Mouse (Mus musculus): Measurements from ENCODE around the gene Mad1l1. TPM values are rescaled to one million over a fixed set of nuclear protein-coding genes. Genes with fewer than 3 reads are reported as not detected.
A peak's percentile ranks its signal among the peaks of the same experiment; 100 is the strongest.

Mad1l1 gene
- total RNA-seq, 2 experiments from 2014 or later: 18.9 to 19.4 TPM

- intact Hi-C loops (cut with DNase I): no loop called here
- no peak for DNase-seq (ENCODE audit: low spot score in 2 of 2)
These were observed 53.0 kb downstream of the Mad1l1 start for GRCm38 (mm10) chr5:140268396-140268795.

DNA sequence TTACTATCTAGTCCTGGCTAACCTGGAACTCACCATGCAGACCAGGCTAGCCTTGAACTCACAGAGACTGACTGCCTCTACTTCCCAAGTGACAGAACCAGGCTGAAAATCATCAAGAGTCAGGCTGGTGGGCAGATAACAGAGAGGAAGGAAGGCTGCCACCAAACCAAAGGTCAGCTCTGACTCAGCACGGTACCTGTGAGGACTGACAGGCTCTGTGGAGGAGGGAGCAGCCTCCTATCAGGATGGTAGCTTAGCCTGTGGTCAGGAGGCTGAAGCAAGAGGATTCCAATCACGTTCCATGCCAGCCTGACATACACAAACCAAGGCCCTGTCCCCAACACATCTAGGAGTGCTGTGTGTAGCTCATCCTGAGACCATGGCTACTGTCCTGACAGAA lies 54.3 kb downstream of the Mad1l1 start:
- DNase-seq (ENCODE audit: low spot score in 2 of 2): no peak
- intact Hi-C loops (cut with DNase I): no loop called here

DNA sequence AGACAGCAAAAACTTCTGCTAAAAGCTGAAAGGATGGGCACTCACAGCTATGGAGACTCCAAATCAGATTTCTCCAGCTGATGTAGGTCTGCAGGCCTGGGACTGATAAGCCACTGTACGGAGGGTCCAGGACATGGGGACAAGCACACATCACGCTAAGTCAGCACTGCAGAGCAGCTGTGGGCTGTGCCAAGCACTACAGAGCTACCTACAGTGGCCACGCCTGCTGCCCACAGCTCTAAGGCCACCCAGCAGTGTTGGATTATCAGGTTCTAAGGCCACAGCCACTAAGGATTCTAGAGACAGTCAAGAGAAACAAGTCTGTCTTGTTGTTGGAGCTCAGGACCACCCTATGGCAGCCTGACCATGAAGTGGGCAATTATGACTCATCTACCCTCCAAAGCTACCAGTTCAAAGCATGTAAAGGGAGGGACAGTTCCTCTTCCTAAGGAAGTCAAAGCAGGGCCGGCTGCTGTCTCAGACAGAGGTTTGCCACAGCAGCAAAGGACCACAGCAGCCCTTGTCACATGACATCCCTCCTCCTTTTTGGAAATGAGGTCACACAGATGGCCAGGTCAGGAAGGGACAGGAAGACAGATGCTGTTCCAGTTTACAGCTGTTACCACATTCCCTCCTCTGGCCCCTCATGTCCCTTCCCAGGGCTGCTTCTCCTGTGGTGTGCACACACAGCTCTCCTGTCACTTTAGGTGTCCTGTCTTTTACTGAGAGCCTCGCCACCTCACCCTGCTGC lies 56.4 kb downstream of the Mad1l1 start:
- intact Hi-C loops (cut with DNase I): no loop called here
- DNase-seq (ENCODE audit: low spot score in 2 of 2): no peak

DNA sequence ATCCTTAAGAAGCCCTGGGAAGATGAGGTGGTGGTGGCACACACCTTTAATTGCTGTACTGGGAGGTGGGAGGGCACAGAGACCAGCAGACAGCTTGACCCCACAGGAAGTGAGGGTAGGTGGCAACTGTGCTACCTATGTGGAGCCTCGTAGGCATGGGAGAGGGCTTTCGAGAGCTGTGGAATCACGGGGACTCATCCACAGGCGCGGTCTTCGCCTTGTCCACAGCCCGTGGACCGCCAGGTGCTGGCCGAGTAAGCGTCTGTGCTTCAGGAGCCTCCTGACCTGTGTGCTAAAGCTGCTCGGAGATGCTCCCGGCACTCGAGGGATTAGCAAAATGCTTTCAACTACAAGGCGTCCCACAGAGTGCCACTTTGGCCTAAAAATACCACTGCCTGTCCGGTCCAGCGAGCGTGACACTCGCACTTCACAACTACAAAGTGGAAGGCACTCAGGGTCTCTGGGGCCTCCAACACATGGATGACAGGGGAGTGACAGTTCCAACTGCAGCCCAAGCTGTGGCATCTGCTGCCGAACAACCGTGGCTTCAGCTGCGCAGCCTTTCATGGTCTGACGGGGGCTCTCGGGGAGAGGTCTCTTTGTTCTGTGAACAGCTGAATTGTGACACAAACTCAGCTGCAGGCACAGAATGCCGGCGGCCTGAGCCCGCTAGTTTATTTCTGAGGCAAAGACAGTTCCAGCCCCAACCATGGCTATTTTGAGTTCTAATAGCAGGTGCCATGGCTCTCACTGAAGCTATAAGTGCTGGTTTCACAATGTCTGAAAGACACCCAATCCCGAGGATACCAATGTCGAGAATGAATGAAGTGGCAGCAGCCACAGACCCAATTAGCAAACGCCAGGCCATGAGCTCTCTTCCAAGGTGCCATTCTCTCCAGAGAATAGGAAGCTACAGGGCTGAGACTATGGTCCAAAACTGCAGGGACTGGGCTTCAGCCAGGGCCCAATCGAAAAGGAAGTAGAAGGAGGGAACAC lies 57.3 kb downstream of the Mad1l1 start:
- peak in 1 of 2 experiments; percentile 44 for DNase-seq (ENCODE audit: low spot score in 2 of 2)
- intact Hi-C loops (cut with DNase I): no loop called here

DNA sequence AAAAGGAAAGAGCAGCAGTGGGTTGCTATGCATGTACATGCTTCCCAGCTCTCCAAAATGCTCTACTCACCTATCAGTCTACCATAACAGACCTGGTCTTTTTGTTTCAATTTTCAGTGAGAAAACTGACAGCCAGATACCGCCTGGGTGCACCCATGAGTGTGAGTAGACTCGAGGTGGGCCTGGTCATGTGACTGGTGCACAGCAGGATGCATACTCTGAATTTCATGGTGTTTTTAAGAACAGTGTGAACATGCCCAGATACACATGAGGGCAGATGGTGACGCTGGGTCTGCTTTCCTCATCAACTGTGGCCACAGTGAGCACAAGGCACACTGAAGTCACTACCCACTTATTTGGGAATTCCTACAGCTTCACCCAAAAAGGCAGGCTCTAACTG lies 59.0 kb downstream of the Mad1l1 start:
- intact Hi-C loops (cut with DNase I): no loop called here
- no peak for DNase-seq (ENCODE audit: low spot score in 2 of 2)

GRCm38 (mm10) chr5:140261313-140261712 lies 60.0 kb downstream of the Mad1l1 start:
- no peak for DNase-seq (ENCODE audit: low spot score in 2 of 2)
- intact Hi-C loops (cut with DNase I): no loop called here

DNA sequence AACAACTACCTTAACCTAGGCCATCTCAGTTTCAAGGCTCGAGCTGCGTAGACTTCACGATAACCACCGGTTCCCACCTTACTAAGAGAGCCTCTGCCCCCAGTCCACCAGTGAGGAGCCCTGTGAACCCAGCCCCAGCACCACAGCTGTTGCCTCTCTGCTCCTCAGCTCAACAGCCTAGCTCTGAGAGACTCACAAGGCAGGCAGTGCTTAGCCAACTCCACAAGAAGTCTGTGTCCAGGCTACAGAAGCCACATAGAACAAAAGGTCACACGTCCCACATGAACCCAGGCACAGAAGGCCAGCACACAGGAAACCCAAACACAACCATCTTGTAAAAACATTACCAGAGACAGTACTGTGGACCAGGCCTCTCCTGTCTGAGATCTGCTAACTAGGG lies 62.7 kb downstream of the Mad1l1 start:
- no peak for DNase-seq (ENCODE audit: low spot score in 2 of 2)

DNA sequence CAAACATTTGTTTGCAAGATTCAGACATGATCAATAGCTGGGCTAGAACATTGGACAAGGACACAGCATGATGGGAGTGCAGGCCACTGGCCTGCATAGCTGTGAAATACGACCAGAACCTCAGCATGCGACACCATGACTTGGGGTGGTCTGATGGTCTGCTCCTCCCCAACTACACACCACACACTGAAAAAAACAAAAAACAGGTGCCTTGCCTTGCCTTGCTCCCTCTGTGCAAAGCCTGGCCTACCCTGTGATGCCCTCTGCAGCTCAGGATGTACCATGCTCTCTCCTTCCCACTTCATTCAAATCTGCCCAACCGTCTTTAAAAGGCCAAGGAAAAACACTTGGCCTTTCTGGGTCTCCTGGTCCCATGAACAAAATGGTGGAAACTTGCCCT lies 63.3 kb downstream of the Mad1l1 start:
- intact Hi-C loops (cut with DNase I): loop anchor here (10.0 kb wide), 1 partner anchor 353 kb away; the partner anchor contains the start of gene Elfn1
- DNase-seq (ENCODE audit: low spot score in 2 of 2): no peak

More for the DNA sequence above, 62.7 kb downstream of the Mad1l1 start:
- intact Hi-C loops (cut with DNase I): loop anchor here (10.0 kb wide), 1 partner anchor 354 kb away; the partner anchor contains the start of gene Elfn1

GRCm38 (mm10) chr5:140257439-140257838 lies 63.9 kb downstream of the Mad1l1 start:
- no peak for DNase-seq (ENCODE audit: low spot score in 2 of 2)
- intact Hi-C loops (cut with DNase I): loop anchor here (10.0 kb wide), 1 partner anchor 353 kb away; the partner anchor contains the start of gene Elfn1

DNA sequence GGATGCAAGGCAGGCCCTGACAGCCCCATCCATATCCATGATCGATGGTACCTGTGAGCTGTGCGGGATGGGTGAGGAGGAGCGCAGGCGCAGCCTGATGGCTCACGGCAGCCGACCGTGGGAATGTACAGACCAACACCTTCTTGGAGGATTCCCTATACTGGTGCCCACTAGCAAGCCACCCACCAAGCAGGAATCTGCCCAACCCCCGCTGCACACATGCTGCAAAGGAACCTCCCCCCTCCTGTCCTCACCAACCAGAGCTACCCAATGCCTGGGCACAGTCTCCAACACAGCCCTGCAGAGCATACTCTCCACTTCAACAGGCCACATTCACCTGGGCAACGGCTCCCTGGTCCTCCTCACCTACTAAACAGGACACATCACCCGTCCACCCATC lies 64.7 kb downstream of the Mad1l1 start:
- intact Hi-C loops (cut with DNase I): loop anchor here (10.0 kb wide), 1 partner anchor 352 kb away; the partner anchor contains the start of gene Elfn1
- DNase-seq (ENCODE audit: low spot score in 2 of 2): no peak

GRCm38 (mm10) chr5:140255265-140255664 lies 66.1 kb downstream of the Mad1l1 start:
- no peak for DNase-seq (ENCODE audit: low spot score in 2 of 2)
- intact Hi-C loops (cut with DNase I): loop anchor here (10.0 kb wide), 1 partner anchor 350 kb away; the partner anchor contains the start of gene Elfn1

DNA sequence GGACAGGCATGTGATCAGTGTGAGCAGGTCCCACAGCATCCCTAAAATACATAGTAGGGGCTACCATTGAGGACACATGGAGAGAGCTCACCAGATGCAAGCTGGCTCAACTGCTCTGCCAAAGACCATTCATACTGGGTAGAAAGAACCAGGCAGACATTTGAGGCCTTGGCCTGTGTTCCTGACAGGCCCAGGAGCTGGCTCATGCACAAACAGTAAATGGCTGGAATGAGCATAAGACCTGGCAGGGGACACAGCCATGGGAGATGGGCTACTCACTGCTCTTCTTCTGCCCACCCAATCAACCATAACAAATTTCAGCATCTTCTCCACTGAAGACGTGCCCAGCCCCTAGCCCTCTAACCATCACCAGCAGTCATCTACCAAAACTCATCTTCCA lies 66.7 kb downstream of the Mad1l1 start:
- no peak for DNase-seq (ENCODE audit: low spot score in 2 of 2)
- intact Hi-C loops (cut with DNase I): loop anchor here (10.0 kb wide), 1 partner anchor 350 kb away; the partner anchor contains the start of gene Elfn1

- DNase-seq (ENCODE audit: low spot score in 2 of 2): peak in 1 of 2 experiments; percentile 34
- intact Hi-C loops (cut with DNase I): loop anchor here (10.0 kb wide), 1 partner anchor 347 kb away; the partner anchor contains the start of gene Elfn1
These were observed 69.4 kb downstream of the Mad1l1 start for GRCm38 (mm10) chr5:140251989-140252388.

- peak; percentile 50 to 54 for DNase-seq (ENCODE audit: low spot score in 2 of 2)
- intact Hi-C loops (cut with DNase I): loop anchor here (10.0 kb wide), 1 partner anchor 346 kb away; the partner anchor contains the start of gene Elfn1
These were observed 71.0 kb downstream of the Mad1l1 start for GRCm38 (mm10) chr5:140250370-140250769.

DNA sequence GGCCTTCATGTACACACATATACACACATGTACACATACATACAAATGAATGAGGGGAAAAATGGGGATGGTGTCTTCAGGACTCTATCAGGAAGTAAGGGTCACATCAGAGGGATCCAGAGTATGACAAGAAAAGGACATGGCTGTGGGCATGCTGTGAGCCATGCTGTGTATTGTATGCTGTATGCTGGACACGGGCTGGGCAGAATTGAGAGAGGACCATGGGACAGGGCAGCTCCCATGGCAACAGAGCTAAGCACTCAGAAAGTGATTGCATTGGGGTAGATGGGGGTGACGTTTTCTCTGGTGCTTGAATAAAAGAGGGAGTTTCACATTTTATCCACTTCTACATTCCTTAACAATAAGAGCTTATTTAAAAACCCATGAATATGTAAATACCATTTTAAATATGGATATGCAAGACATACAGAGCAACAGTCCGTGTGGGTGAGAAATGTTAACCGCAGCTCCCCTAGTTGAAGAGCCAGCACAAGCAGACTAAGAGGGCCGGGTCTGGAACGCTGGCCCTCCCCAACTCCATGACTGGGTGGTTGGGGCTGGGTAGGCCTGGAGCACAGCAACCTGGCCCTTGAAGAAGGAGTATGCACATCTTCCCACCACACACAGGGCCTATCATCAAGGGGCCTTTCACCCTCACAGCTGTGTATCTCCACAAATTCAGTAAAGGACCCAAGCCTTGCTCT lies 71.8 kb downstream of the Mad1l1 start:
- intact Hi-C loops (cut with DNase I): loop anchor here (10.0 kb wide), 1 partner anchor 345 kb away; the partner anchor contains the start of gene Elfn1
- DNase-seq (ENCODE audit: low spot score in 2 of 2): no peak

DNA sequence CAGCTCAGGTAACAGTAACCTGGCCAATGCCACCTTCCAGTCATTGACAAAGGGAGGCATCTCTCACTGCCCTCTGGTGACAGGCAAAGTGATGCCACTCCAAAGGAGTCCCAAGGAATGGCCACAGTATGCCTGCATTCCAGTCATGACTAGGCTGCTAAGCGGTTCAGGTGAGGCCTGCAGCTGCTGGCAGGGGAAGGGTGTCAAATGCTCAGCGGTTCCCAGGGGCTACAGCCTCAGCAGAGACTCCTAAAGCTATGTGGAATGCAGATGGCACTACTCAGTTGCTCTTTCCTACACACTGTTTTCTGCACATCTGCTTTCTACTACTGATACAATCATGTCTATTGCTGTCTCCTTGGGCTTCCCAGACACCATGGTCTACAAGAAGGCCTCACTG lies 73.3 kb downstream of the Mad1l1 start:
- no peak for DNase-seq (ENCODE audit: low spot score in 2 of 2)
- intact Hi-C loops (cut with DNase I): no loop called here

DNA sequence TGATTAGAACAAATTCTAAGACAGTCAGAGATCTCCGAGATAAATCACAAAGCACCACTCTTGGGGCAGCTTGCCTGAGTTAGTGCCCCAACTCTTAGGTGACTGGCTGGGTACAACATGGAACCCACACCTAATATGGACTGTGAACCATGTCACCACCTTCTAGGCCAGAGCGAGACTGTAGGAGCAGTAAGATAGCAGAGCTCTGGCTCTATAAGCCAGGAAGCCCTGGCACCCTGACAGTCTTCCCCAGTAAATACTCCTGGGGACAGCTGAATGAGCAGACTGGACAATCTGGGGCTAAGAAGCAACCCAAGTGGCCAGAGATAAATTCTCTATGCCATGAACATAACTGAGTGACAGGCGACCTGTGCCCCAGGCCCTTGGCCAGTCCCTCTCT lies 81.1 kb downstream of the Mad1l1 start:
- intact Hi-C loops (cut with DNase I): no loop called here
- DNase-seq (ENCODE audit: low spot score in 2 of 2): no peak

- intact Hi-C loops (cut with DNase I): no loop called here
- DNase-seq (ENCODE audit: low spot score in 2 of 2): no peak
These were observed 82.5 kb downstream of the Mad1l1 start for GRCm38 (mm10) chr5:140238880-140239279.

DNA sequence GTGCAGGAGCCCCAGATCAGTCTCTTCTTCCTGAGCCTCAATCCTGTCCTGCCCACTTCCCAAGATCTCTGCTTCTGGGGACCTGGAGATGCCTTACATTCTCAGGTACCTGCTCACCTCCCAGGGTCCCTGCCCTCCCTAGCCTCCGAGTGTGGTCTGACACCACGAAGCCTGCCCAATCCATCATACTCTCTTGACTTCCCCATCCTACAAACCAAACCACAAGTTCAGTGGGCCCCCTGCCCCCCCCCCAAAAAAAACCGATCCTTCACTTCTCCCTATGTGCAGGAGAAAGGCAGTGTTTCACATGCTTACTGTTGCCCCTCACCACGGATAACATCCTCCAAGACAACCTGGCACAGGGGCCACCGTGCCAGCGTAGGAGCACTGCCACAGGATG lies 90.5 kb downstream of the Mad1l1 start:
- no peak for DNase-seq (ENCODE audit: low spot score in 2 of 2)
- intact Hi-C loops (cut with DNase I): no loop called here

All from left cerebral cortex, postnatal 14 days (tissue).